Mouse (Mus musculus) neural tube, embryonic 11.5 days (tissue): ENCODE measurements around the gene Chmp2a. TPM values are rescaled to one million over a fixed set of nuclear protein-coding genes. Genes with fewer than 3 reads are reported as not detected.

Source experiments
- ATAC-seq: fragments of 200-750 bp; cut with Nextera tagmentation; 2 replicates; pipeline ENCODE4 v1.8.0; 2017; ENCODE audit warnings: moderate number of reproducible peaks, mild to moderate bottlenecking, moderate TSS enrichment, moderate library complexity; ENCODE audit not compliant: insufficient read depth, low FRiP score, low TSS enrichment
- DNase-seq: peaks from one replicate; pipeline ENCODE4 v3.0.0-alpha.2; 2015; ENCODE audit warnings: low spot score
- H3K27ac ChIP-seq: fragments of 300-500 bp; sonication (generic); 2 replicates; pipeline ENCODE4 v1.5.1; 2014; ENCODE audit warnings: low read depth, mild to moderate bottlenecking, low read length
- H3K27me3 ChIP-seq: fragments of 300-500 bp; sonication (generic); 2 replicates; pipeline ENCODE4 v1.6.1; 2014; ENCODE audit warnings: mild to moderate bottlenecking, low read length, mixed read lengths; ENCODE audit not compliant: control insufficient read depth, insufficient read depth
- H3K36me3 ChIP-seq: fragments of 300-500 bp; sonication (generic); 2 replicates; pipeline ENCODE4 v1.6.1; 2014; ENCODE audit warnings: mild to moderate bottlenecking, low read length, moderate library complexity, mixed read lengths; ENCODE audit not compliant: control insufficient read depth, insufficient read depth
- H3K4me1 ChIP-seq: fragments of 300-500 bp; sonication (generic); 2 replicates; pipeline ENCODE4 v1.6.1; 2014; ENCODE audit warnings: low read length, mixed read lengths; ENCODE audit not compliant: control insufficient read depth, insufficient read depth
- H3K4me2 ChIP-seq: fragments of 300-500 bp; sonication (generic); 2 replicates; pipeline ENCODE4 v1.6.1; 2014; ENCODE audit warnings: low read depth, mild to moderate bottlenecking, moderate library complexity
- H3K4me3 ChIP-seq: fragments of 300-500 bp; sonication (generic); 2 replicates; pipeline ENCODE4 v1.5.1; 2014; ENCODE audit warnings: low read depth, low read length
- H3K9ac ChIP-seq: fragments of 300-500 bp; sonication (generic); 2 replicates; pipeline ENCODE4 v1.6.1; 2014; ENCODE audit warnings: mild to moderate bottlenecking, low read length
- H3K9me3 ChIP-seq: fragments of 300-500 bp; sonication (generic); 2 replicates; pipeline ENCODE4 v1.6.1; 2016; ENCODE audit warnings: low read length; ENCODE audit not compliant: control insufficient read depth
- WGBS: fragments of 180-500 bp; shearing (Covaris S2); extraction: QIAGEN DNeasy Blood & Tissue Kit; methylation state at CpG from one replicate; pipeline ENCODE4 v1.1.7; 2014; 5-methylcytosine and 5-hydroxymethylcytosine counted together
- polyA plus RNA-seq: library from polyadenylated mRNA; unstranded; fragments of >200 nt; fragmentation: Nextera tagmentation; extraction: Ambion mirVana; gene quantifications from 2 replicates; pipeline ENCODE4 v1.2.1, GENCODE M21; 2014

Gene Chmp2a
- polyA plus RNA-seq, 1 experiment from 2014 or later: 120 TPM

GRCm38 (mm10) chr7:13038621-13039169, 4.1 kb upstream of the Chmp2a start:
- Histone ChIP-seq H3K27ac (peak overlapping the region; percentile 97), H3K27me3 (peaks cover 23% of the 10 kb centered on the region), H3K4me3 (peak overlapping the region; percentile 78), H3K36me3 (peaks cover 8% of the 10 kb centered on the region), H3K9ac (peak overlapping the region; percentile 86), H3K4me1 (peaks cover 15% of the 10 kb centered on the region), H3K4me2 (peak overlapping the region; percentile 71), H3K9me3 (no peaks in the 10 kb centered on the region; the same call in 1 of the 2 replicates)
- ATAC-seq (no peak), DNase-seq (no peak)
- WGBS: 28% methylated on average over 15 of the region's 15 CpGs

DNA sequence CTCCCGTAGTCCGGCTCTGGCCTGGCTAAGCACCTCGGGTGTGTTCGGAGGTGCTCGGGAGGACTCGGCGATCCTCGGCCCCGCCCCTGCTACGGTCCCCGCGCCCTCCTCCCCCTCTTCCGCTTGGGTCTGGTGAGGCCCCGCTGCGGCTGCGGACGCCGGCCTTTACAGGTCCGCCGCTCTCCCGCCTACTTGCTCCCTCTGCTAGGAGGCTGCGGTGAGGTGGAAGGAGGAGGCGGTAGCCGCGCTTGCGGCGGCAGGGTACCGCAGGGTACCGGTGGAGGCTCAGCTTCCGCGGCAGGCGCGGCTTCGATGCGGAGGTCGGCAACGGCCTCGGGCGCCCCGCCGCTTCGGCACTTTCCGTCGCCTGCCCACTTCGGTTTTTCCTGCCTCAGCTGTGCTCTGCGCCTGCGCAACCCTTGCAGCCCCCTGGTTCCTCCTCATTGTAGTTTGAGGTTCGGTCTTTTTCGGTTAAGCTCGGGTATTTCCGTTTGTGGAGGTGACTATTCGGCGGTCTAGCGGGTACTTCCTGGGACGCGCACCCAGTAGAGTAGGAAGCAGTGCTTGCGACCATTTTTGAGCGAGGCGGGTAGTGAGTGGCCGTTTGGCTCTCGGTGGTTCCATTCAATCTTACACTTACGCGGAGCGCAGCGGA, 3.4 kb upstream of the Chmp2a start, which contains the start of gene Ube2m:
Ube2m (minus strand) TSS at position 375 of the 655 bp plus-strand sequence.
- H3K4me1 ChIP-seq: peaks cover 19% of the 10 kb centered on the region

GRCm38 (mm10) chr7:13037366-13037765, 2.8 kb upstream of the Chmp2a start:
- Histone ChIP-seq H3K4me3 (peak overlapping the region; percentile 78), H3K36me3 (peaks cover 8% of the 10 kb centered on the region), H3K9me3 (no peaks in the 10 kb centered on the region), H3K4me2 (peak overlapping the region; percentile 71), H3K9ac (peak overlapping the region; percentile 86), H3K27ac (peak overlapping the region; percentile 97), H3K27me3 (peaks cover 10% of the 10 kb centered on the region), H3K4me1 (peaks cover 19% of the 10 kb centered on the region)
- DNase-seq (peak; percentile 37), ATAC-seq (0 out of 2 replicates have a peak, but pooled peaks have one; percentile 2)
- 2% methylated on average over 29 of the region's 33 CpGs for WGBS

More for the DNA sequence above, 3.4 kb upstream of the Chmp2a start, which contains the start of gene Ube2m:
- H3K4me2 ChIP-seq: peak within 1 kb of the TSS; percentile 71
- H3K9ac ChIP-seq: peak within 1 kb of the TSS; percentile 86
- DNase-seq (peak; percentile 98), ATAC-seq (peak; percentile 92)
- H3K27ac ChIP-seq: peak within 1 kb of the TSS; percentile 97
- H3K4me3 ChIP-seq: peak within 1 kb of the TSS; percentile 78
- no peaks in the 10 kb centered on the region; the same call in 1 of the 2 replicates for H3K9me3 ChIP-seq
- WGBS: under 1% methylated on average over 52 of the region's 65 CpGs
- peaks cover 8% of the 10 kb centered on the region for H3K36me3 ChIP-seq
- peaks cover 16% of the 10 kb centered on the region for H3K27me3 ChIP-seq

DNA sequence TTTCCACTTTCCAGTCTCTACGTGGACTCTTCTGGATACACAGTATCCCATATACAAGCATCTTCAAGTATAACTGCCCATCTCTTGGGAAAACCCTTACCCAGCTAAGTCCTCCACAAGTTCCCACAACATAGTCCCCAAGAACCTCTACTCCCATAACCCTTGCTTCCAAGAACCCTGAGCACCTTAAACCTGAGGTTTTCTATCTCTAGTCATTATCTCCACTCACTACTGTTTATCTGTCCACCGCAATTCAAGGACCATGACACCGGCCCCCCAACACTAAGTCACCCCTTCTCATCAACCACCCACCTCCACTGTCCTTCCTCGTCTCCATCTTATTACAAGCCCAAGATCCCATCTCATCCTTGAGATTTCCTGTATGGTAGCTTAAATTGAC, 2.2 kb upstream of the Chmp2a start:
- peak overlapping the region; percentile 86 for H3K9ac ChIP-seq
- DNase-seq (no peak), ATAC-seq (no peak)
- no peak overlapping the region; the same call in 1 of the 2 replicates for H3K27ac ChIP-seq
- peak overlapping the region; percentile 71 for H3K4me2 ChIP-seq
- peaks cover 8% of the 10 kb centered on the region for H3K36me3 ChIP-seq
- peak overlapping the region; percentile 78 for H3K4me3 ChIP-seq
- H3K27me3 ChIP-seq: 0 out of 2 replicates have a peak, but pooled peaks cover 8% of the 10 kb centered on the region
- H3K9me3 ChIP-seq: no peaks in the 10 kb centered on the region
- H3K4me1 ChIP-seq: peaks cover 19% of the 10 kb centered on the region
- 58% methylated on average over 4 of the region's 4 CpGs for whole genome bisulfite sequencing

GRCm38 (mm10) chr7:13035211-13035855, 726 bp upstream of the Chmp2a start:
- Histone ChIP-seq H3K9me3 (no peaks in the 10 kb centered on the region), H3K27ac (peak overlapping the region; percentile 88; the same call in 1 of the 2 replicates), H3K36me3 (peaks cover 15% of the 10 kb centered on the region), H3K4me1 (peaks cover 19% of the 10 kb centered on the region), H3K4me2 (peak overlapping the region; percentile 79; the same call in 1 of the 2 replicates), H3K4me3 (peak overlapping the region; percentile 56; the same call in 1 of the 2 replicates), H3K9ac (no peak overlapping the region), H3K27me3 (no peaks in the 10 kb centered on the region)
- DNase-seq: no peak
- 90% methylated on average over 17 of the region's 17 CpGs for WGBS
- ATAC-seq: no peak; the same call in 1 of the 2 replicates

GRCm38 (mm10) chr7:13033451-13034147, 1.0 kb downstream of the Chmp2a start:
- Histone ChIP-seq H3K36me3 (peaks cover 33% of the 10 kb centered on the region), H3K9ac (peak overlapping the region; percentile 69), H3K9me3 (no peaks in the 10 kb centered on the region), H3K27me3 (no peaks in the 10 kb centered on the region), H3K4me3 (peak overlapping the region; percentile 56), H3K4me2 (peak overlapping the region; percentile 79), H3K4me1 (peaks cover 14% of the 10 kb centered on the region), H3K27ac (peak overlapping the region; percentile 88)
- 52% methylated on average over 13 of the region's 13 CpGs for WGBS
- ATAC-seq (no peak), DNase-seq (no peak)

DNA sequence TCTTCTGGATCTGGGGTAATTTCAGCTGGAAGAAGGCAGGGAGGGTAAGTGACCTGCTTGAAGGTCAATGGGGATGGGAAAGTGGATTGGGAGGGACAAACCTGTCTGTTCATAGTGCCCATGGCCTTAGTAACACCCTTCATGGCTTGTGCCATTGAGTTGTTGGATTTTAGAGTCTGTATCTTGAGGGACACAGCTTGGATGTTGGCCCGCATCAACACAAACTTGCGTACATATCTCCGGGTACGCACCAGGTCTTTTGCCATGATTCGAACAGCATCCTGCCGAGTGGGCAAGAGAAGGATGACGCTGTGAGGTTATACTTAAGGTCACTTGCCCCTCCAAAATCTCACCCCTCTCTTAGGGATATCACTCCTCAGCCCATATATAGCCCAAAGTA, 2.1 kb downstream of the Chmp2a start:
- peaks cover 14% of the 10 kb centered on the region; the same call in 1 of the 2 replicates for H3K4me1 ChIP-seq
- 93% methylated on average over 7 of the region's 7 CpGs for WGBS
- no peak overlapping the region for H3K4me2 ChIP-seq
- no peak overlapping the region for H3K9ac ChIP-seq
- no peak overlapping the region for H3K27ac ChIP-seq
- H3K4me3 ChIP-seq: 0 out of 2 replicates have a peak overlapping the region, but pooled peaks have one; percentile 8
- H3K27me3 ChIP-seq: no peaks in the 10 kb centered on the region
- no peak for DNase-seq
- no peak for ATAC-seq
- H3K36me3 ChIP-seq: peaks cover 42% of the 10 kb centered on the region
- no peaks in the 10 kb centered on the region for H3K9me3 ChIP-seq

DNA sequence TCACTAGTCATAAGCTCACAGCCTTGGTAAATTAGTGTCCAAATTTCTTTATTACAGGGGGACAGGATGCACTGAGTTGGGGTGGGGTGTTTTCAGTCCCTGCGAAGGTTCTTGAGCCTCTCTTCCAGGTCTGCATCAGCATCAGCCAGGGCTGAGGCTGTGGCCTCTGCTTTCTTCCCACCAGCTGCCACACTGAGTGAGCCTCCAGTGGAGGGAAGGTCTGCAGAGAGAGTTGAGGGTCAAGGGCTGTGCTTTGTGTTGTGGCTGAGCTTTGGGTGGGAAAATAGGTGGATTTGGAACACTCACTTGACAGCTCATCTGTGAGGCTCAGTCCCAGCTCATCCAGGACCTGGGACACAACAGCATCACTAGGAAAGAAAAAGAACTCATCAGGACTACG, 2.6 kb downstream of the Chmp2a start:
- no peak overlapping the region for H3K9ac ChIP-seq
- 95% methylated on average over 2 of the region's 2 CpGs for WGBS
- DNase-seq: no peak
- no peak overlapping the region for H3K4me3 ChIP-seq
- no peaks in the 10 kb centered on the region for H3K27me3 ChIP-seq
- no peak overlapping the region for H3K27ac ChIP-seq
- H3K4me1 ChIP-seq: peaks cover 14% of the 10 kb centered on the region; the same call in 1 of the 2 replicates
- H3K36me3 ChIP-seq: peaks cover 46% of the 10 kb centered on the region
- no peak for ATAC-seq
- no peaks in the 10 kb centered on the region for H3K9me3 ChIP-seq
- H3K4me2 ChIP-seq: no peak overlapping the region
